Mouse (Mus musculus) macrophage (primary cell): Measurements from ENCODE around the gene Ssxb10. TPM values are rescaled to one million over a fixed set of nuclear protein-coding genes. Genes with fewer than 3 reads are reported as not detected.
"Not testable (repeated sequence)": the region's sequence is repeated elsewhere in the genome, so short reads cannot be mapped to it uniquely, and the experiment has no call there.

ENCODE experiments used
- H3K27ac ChIP-seq: fragments of 350-480 bp; formaldehyde crosslinking; 2 replicates; pipeline ENCODE4 v1.9.0; 2021
- H3K36me3 ChIP-seq: fragments of 350-480 bp; formaldehyde crosslinking; 2 replicates; pipeline ENCODE4 v1.9.0; 2021; ENCODE audit errors: inconsistent target
- H3K4me3 ChIP-seq: fragments of 350-480 bp; formaldehyde crosslinking; 2 replicates; pipeline ENCODE4 v1.9.0; 2021; ENCODE audit errors: inconsistent target
- H3K79me2 ChIP-seq: fragments of 350-480 bp; formaldehyde crosslinking; 2 replicates; pipeline ENCODE4 v1.9.0; 2021; ENCODE audit errors: inconsistent target
- WGBS: methylation state at CpG from one replicate; pipeline ENCODE4 v1.1.7; 2026; ENCODE audit warnings: inconsistent platforms; ENCODE audit not compliant: missing documents; 5-methylcytosine and 5-hydroxymethylcytosine counted together
- polyA plus RNA-seq: library from polyadenylated mRNA; stranded (reverse); fragments of 250-400 nt; gene quantifications from 3 replicates; pipeline ENCODE4 v1.2.4, GENCODE M21; 2018; ENCODE audit warnings: inconsistent platforms
- total RNA-seq, 78 experiments: library from RNA; depleted of rRNA; stranded (reverse); fragments of 250-400 nt; gene quantifications; 1 replicate in 9 of 78; 2 replicates in 24 of 78; 3 replicates in 43 of 78; 4 replicates in 2 of 78; pipeline ENCODE4 v1.2.4; 2018; ENCODE audit warnings: inconsistent platforms in 56 of 78

Gene Ssxb10
- not detected for total RNA-seq (2018; cell fraction: chromatin; rRNA removed)
- not detected for total RNA-seq (2018; cell fraction: cytosol; rRNA removed)
- total RNA-seq (2018; cell fraction: nucleus; rRNA removed), result not detected
- polyA plus RNA-seq, result not detected in 3 replicates

DNA sequence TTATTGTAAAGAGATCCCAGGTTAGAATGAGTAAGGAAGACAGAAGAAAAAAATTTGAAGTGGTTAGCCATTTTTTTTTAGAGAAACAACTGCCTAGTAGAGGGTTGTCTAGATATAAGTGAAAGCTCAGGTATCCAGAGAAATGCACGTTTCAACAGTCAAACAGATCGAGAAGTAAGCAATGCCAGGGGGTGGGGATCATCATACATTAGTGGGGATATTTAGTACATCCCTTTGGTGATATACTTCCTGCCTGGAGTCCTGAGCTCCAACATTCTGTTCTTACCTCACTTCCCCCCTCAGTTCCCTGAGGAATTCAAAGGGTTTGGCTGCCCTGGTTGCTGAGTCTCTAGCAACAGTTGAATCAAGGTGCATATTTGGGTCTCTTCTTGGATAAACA lies at the start of gene Ssxb10:
TSS of gene Ssxb10 (plus strand) at position 301 of the 400 bp plus-strand sequence.
- H3K79me2 ChIP-seq, result no peaks in the 10 kb centered on the region
- no peaks in the 10 kb centered on the region for H3K36me3 ChIP-seq
- no peak within 1 kb of the TSS for H3K4me3 ChIP-seq
- WGBS, result 67% methylated on average over 2 of the region's 2 CpGs
- H3K27ac ChIP-seq, result no peak within 1 kb of the TSS

DNA sequence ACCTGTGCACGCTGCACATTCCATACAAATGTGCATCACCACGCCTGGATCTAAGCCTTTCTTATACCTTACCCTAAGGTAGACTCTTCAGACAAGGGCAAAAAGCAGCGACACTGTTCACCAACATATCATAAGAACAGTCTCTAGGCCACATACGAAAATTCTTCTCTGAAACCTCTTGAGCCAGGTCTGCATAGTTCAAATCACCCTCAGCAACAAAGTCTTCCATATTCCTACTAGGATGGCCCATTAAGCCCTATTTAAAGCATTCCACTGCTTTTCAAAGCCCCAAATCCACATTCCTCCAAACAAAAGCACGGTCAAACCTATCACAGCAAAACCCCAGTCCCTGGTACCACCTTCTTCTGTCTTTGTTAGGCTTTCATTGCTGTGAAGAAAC lies 38.6 kb upstream of the Ssxb10 start:
- WGBS, result 88% methylated on average over 5 of the region's 5 CpGs
- no peak overlapping the region for H3K27ac ChIP-seq
- no peaks in the 10 kb centered on the region for H3K36me3 ChIP-seq
- no peaks in the 10 kb centered on the region for H3K79me2 ChIP-seq
- no peak overlapping the region for H3K4me3 ChIP-seq

- 100% methylated on average over 1 of the region's 1 CpGs for WGBS
- Histone ChIP-seq H3K4me3 (no peak overlapping the region), H3K36me3 (no peaks in the 10 kb centered on the region), H3K79me2 (no peaks in the 10 kb centered on the region), H3K27ac (no peak overlapping the region)
Measured at GRCm38 (mm10) chrX:8309302-8309701, 17.9 kb upstream of the Ssxb10 start.

DNA sequence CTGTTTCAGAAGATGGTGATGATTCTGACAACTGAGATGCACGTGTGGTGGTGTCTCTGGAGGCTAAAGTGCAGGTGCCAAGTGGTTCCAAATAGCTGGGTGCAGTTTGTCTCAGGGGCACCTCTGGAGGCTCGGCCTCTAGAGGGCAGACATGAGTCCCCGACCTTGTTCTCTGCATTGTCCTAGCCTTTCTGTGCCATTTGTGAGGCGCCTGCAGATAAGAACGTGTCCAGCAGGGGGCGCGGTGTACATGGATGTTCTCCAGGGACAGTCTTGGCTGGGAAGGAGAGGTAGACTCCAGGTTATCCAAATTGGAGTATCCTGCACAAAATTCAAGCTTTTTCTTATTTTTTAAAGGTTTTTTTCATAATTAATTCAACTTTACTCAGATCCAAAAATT lies 12.3 kb upstream of the Ssxb10 start:
- H3K79me2 ChIP-seq, H3K27ac ChIP-seq, H3K4me3 ChIP-seq, H3K36me3 ChIP-seq: not testable (repeated sequence)
- 14% methylated on average over 7 of the region's 7 CpGs for WGBS

DNA sequence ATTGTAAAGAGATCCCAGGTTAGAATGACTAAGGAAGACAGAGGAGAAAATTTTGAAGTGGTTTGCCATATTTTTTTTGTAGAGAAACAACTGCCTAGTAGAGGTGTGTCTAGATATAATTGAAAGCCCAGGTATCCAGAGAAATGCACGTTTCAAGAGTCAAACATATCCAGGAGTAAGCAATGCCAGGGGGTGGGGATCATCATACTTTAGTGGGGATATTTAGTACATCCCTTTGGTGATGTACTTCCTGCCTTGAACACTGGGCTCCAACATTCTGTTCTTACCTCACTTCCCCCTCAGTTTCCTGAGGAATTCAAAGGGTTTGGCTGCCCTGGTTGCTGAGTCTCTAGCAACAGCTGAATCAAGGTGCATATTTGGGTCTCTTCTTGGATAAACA lies 39.5 kb downstream of the Ssxb10 start, which contains the start of gene Ssxb9:
TSS of gene Ssxb9 (plus strand) at position 301 of the 400 bp plus-strand sequence.
- H3K79me2 ChIP-seq, H3K36me3 ChIP-seq, H3K4me3 ChIP-seq, H3K27ac ChIP-seq: not testable (repeated sequence)
- WGBS, result 43% methylated on average over 1 of the region's 1 CpGs

Other genes starting within 250 kb of the Ssxb10 start
- 81.5 to 139 TPM (median 109 TPM) in 3 replicates for gene Was, start 236.9 kb upstream of the Ssxb10 start, polyA plus RNA-seq
- 19.0 to 31.3 TPM (median 22.7 TPM) in 3 replicates for gene Wdr13, start 194.5 kb upstream of the Ssxb10 start, polyA plus RNA-seq
- gene Rbm3, start 181.5 kb upstream of the Ssxb10 start, polyA plus RNA-seq, result 335 to 573 TPM (median 513 TPM) in 3 replicates
- 5.8 to 6.8 TPM (median 6.5 TPM) in 3 replicates for gene Tbc1d25, start 151.2 kb upstream of the Ssxb10 start, polyA plus RNA-seq
- 45.9 to 52.0 TPM (median 47.6 TPM) in 3 replicates for gene Ebp, start 133.9 kb upstream of the Ssxb10 start, polyA plus RNA-seq
- gene Porcn, start 120.9 kb upstream of the Ssxb10 start, polyA plus RNA-seq, result 0.90 to 1.2 TPM (median 0.98 TPM) in 3 replicates
- 8.2 to 10.3 TPM (median 8.3 TPM) in 3 replicates for gene Ftsj1, start 75.0 kb upstream of the Ssxb10 start, polyA plus RNA-seq
- gene Slc38a5, start 56.3 kb upstream of the Ssxb10 start, polyA plus RNA-seq, result not detected in 3 replicates
- not detected in 3 replicates for gene Ssxb9, start 39.6 kb downstream of the Ssxb10 start, polyA plus RNA-seq
- gene Ssxb1, start 85.9 kb downstream of the Ssxb10 start, polyA plus RNA-seq, result not detected in 3 replicates
- gene Ssxb2, start 134.3 kb downstream of the Ssxb10 start, polyA plus RNA-seq, result not detected in 3 replicates
- gene Gm14459, start 197.5 kb downstream of the Ssxb10 start, polyA plus RNA-seq, result not detected in 3 replicates
- gene Ssxb6, start 220.8 kb downstream of the Ssxb10 start, polyA plus RNA-seq, result not detected in 3 replicates